Mouse (Mus musculus) ES-Bruce4 (cell line): ENCODE data around the gene Wdr64.

Experiments used
- CTCF ChIP-seq: IDR thresholded peaks from one replicate; pipeline ENCODE4 v1.8.1; 2011; ENCODE audit warnings: low read depth, low read length
- POLR2A ChIP-seq: IDR thresholded peaks from one replicate; pipeline ENCODE4 v1.8.1; 2011; ENCODE audit warnings: low read length; ENCODE audit not compliant: insufficient read depth

GRCm38 (mm10) chr1:175808356-175808755 is 110.0 kb downstream of the Wdr64 start:
- TF ChIP-seq CTCF (no peak), POLR2A (no peak)
